Mouse (Mus musculus): ENCODE results near the gene Cfap61.

- no peak for TF ChIP-seq CTCF (conservative IDR thresholded peaks at IDR 0.05; ENCODE audit: low read length)
- no peak for TF ChIP-seq POU5F1 (IDR thresholded peaks at IDR 0.05; ENCODE audit: borderline replicate concordance, low read length)
- TF ChIP-seq NANOG (IDR thresholded peaks at IDR 0.05; ENCODE audit: borderline replicate concordance, low read length): no peak
Observed at GRCm38 (mm10) chr2:145950239-145950638, 15.7 kb downstream of the Cfap61 start.

Data from E14TG2a.4 (cell line).